In genomic region chr8:94179713-94180560, GRCm38 (mm10) we compare ENCODE assay signal across 8 mouse cellular contexts. TPM values are rescaled to one million over a fixed set of nuclear protein-coding genes. Genes with fewer than 3 reads are reported as not detected.
DNase-seq lines count a peak whose midpoint lies in the region; ATAC-seq and TF ChIP-seq lines count a peak whose summit lies in the region.

No protein-coding gene starts in this region.

- WGBS in heart, embryonic 15.5 days, result 6% methylated on average over 25 of the region's 25 CpGs
- 4% methylated on average over 25 of the region's 25 CpGs for WGBS in limb, embryonic 11.5 days

- H3K9me3 ChIP-seq in heart, embryonic 15.5 days (replicated peaks), result no peaks in the 10 kb centered on the region
- H3K9me3 ChIP-seq in limb, embryonic 11.5 days (ENCODE audit: control insufficient read depth, low read length), result no peaks in the 10 kb centered on the region

- peak overlapping the region; percentile 23 for H3ac ChIP-seq in myocyte (ENCODE audit: control insufficient read depth, insufficient read length)

- H3K4me1 ChIP-seq in bone marrow macrophage, adult 2 months (ENCODE audit: control insufficient read depth, insufficient read depth, low read length), result peaks cover 24% of the 10 kb centered on the region
- H3K4me1 ChIP-seq in heart, embryonic 15.5 days (replicated peaks), result peaks cover 28% of the 10 kb centered on the region
- peaks cover 15% of the 10 kb centered on the region; the same call in 1 of the 2 replicates for H3K4me1 ChIP-seq in limb, embryonic 11.5 days (ENCODE audit: control insufficient read depth, insufficient read depth, low read length)

- H3K36me3 ChIP-seq in heart, embryonic 15.5 days, result no peaks in the 10 kb centered on the region
- H3K36me3 ChIP-seq in limb, embryonic 11.5 days (ENCODE audit: control insufficient read depth, insufficient read depth, low read length), result no peaks in the 10 kb centered on the region
- H3K36me3 ChIP-seq in myocyte (ENCODE audit: control insufficient read depth, insufficient read depth), result no peaks in the 10 kb centered on the region

- no peak for TF ChIP-seq POLR2A in bone marrow macrophage, adult 2 months (IDR thresholded peaks at IDR 0.05; ENCODE audit: borderline replicate concordance, low read depth, low read length)
- peak; percentile 40 for TF ChIP-seq POLR2A in myocyte (IDR thresholded peaks at IDR 0.05; ENCODE audit: insufficient read length, low read depth)

- ATAC-seq in heart, embryonic 15.5 days (replicated peaks; ENCODE audit: insufficient number of reproducible peaks, insufficient read depth, low FRiP score, low read depth), result no peak
- no peak for ATAC-seq in limb, embryonic 11.5 days (ENCODE audit: insufficient number of reproducible peaks, low FRiP score, low TSS enrichment, low read depth)

- peak overlapping the region; percentile 74 for H3K9ac ChIP-seq in heart, embryonic 15.5 days
- peak overlapping the region; percentile 17; the same call in 1 of the 2 replicates for H3K9ac ChIP-seq in limb, embryonic 11.5 days (ENCODE audit: low read length)

- H3K4me2 ChIP-seq in heart, embryonic 15.5 days, result peak overlapping the region; percentile 81
- H3K4me2 ChIP-seq in limb, embryonic 11.5 days (ENCODE audit: low read depth, severe bottlenecking), result peak overlapping the region; percentile 59; the same call in 1 of the 2 replicates
- H3K4me2 ChIP-seq in myocyte (ENCODE audit: low read depth), result peak overlapping the region; percentile 97

- H3K4me3 ChIP-seq in left cerebral cortex, adult 2 months, result peak overlapping the region; percentile 62
- H3K4me3 ChIP-seq in bone marrow macrophage, adult 2 months (ENCODE audit: insufficient read depth, low read length), result peak overlapping the region; percentile 85
- peak overlapping the region; percentile 64 for H3K4me3 ChIP-seq in heart, embryonic 15.5 days
- H3K4me3 ChIP-seq in limb, embryonic 11.5 days (ENCODE audit: low read depth, low read length), result peak overlapping the region; percentile 25
- peak overlapping the region; percentile 91 for H3K4me3 ChIP-seq in myocyte

- no peak for DNase-seq in left cerebral cortex, adult 2 months (ENCODE audit: extremely low spot score in 1 of 2, low spot score in 2 of 2)
- DNase-seq in left cerebral cortex, adult 11 months (ENCODE audit: low spot score), result no peak
- DNase-seq in limb, embryonic 11.5 days (ENCODE audit: low spot score), result peak; percentile 59
- no peak for DNase-seq in left cerebral cortex, postnatal 25 days (ENCODE audit: low spot score in 2 of 2)
- DNase-seq in testis, postnatal 10 days (ENCODE audit: low spot score), result no peak

- no peak for TF ChIP-seq CTCF in left cerebral cortex, adult 2 months (IDR thresholded peaks at IDR 0.05)
- no peak for TF ChIP-seq CTCF in bone marrow macrophage, adult 2 months (IDR thresholded peaks at IDR 0.05; ENCODE audit: low read depth, low read length)

- intact Hi-C loops in left cerebral cortex, adult 2 months (cut with DNase I), result no loop called here
- intact Hi-C loops in left cerebral cortex, postnatal 25 days (cut with DNase I), result no loop called here

- peaks cover 14% of the 10 kb centered on the region for H3K79me2 ChIP-seq in myocyte (ENCODE audit: control insufficient read depth, insufficient read depth)

- peak overlapping the region; percentile 95 for H3K27ac ChIP-seq in left cerebral cortex, adult 2 months
- H3K27ac ChIP-seq in bone marrow macrophage, adult 2 months (ENCODE audit: insufficient read depth, low read depth, low read length), result peak overlapping the region; percentile 96
- peak overlapping the region; percentile 93 for H3K27ac ChIP-seq in heart, embryonic 15.5 days
- no peak overlapping the region for H3K27ac ChIP-seq in limb, embryonic 11.5 days (replicated peaks; ENCODE audit: low read depth, low read length)

- peaks cover 63% of the 10 kb centered on the region for H3K27me3 ChIP-seq in heart, embryonic 15.5 days
- H3K27me3 ChIP-seq in limb, embryonic 11.5 days (ENCODE audit: control insufficient read depth, insufficient read depth, low read length), result peaks cover 70% of the 10 kb centered on the region
- H3K27me3 ChIP-seq in myocyte (ENCODE audit: control insufficient read depth, insufficient read depth, insufficient read length), result no peaks in the 10 kb centered on the region

TF ChIP-seq in myocyte, 11 proteins besides CTCF, POLR2A, EP300 and RAD21:
- TF ChIP-seq TCF12 (IDR thresholded peaks at IDR 0.05; ENCODE audit: insufficient read depth, poor library complexity, severe bottlenecking) (no peak), POLR2AphosphoS2 (IDR thresholded peaks at IDR 0.05; ENCODE audit: insufficient read length, low read depth) (peak; percentile 57)

RNA-seq across cellular contexts. Expression of gene Mt1, which starts 1.1 kb away (rescaled TPM):
- 100 to 1,000 TPM; 490 to 507 TPM for total RNA-seq in left cerebral cortex, adult 2 months (2021)
- polyA plus RNA-seq in bone marrow macrophage, adult 2 months (2012; ENCODE audit: insufficient read depth, insufficient read length, missing spikeins), result 218 and 271 TPM in 2 replicates
- 432 and 538 TPM in 2 replicates for polyA plus RNA-seq in heart, embryonic 15.5 days (2015; fragmentation: Nextera tagmentation; extraction: Ambion mirVana)
- 81.4 and 82.2 TPM in 2 replicates for polyA plus RNA-seq in limb, embryonic 11.5 days (2014; fragmentation: Nextera tagmentation; extraction: Ambion mirVana)
- polyA plus RNA-seq in myocyte (2012; fragmentation: generic; extraction: Trizol), result 1,165 TPM
- total RNA-seq in left cerebral cortex, postnatal 25 days (2021), result 100 to 1,000 TPM; 501 to 574 TPM

RNA-seq across cellular contexts. Expression of gene Mt2, which starts 7.5 kb away (rescaled TPM):
- total RNA-seq in left cerebral cortex, adult 2 months (2021), result 100 to 1,000 TPM; 384 to 423 TPM
- polyA plus RNA-seq in bone marrow macrophage, adult 2 months (2012; ENCODE audit: insufficient read depth, insufficient read length, missing spikeins), result 9.4 and 11.8 TPM in 2 replicates
- polyA plus RNA-seq in heart, embryonic 15.5 days (2015; fragmentation: Nextera tagmentation; extraction: Ambion mirVana), result 47.8 and 51.2 TPM in 2 replicates
- 21.7 and 23.2 TPM in 2 replicates for polyA plus RNA-seq in limb, embryonic 11.5 days (2014; fragmentation: Nextera tagmentation; extraction: Ambion mirVana)
- polyA plus RNA-seq in myocyte (2012; fragmentation: generic; extraction: Trizol), result 699 TPM
- total RNA-seq in left cerebral cortex, postnatal 25 days (2021), result 100 to 1,000 TPM; 386 to 457 TPM

RNA-seq across cellular contexts. Expression of gene Mt3, which starts 27.5 kb away (rescaled TPM):
- total RNA-seq in left cerebral cortex, adult 2 months (2021), result 100 to 1,000 TPM; 848 to 875 TPM
- polyA plus RNA-seq in bone marrow macrophage, adult 2 months (2012; ENCODE audit: insufficient read depth, insufficient read length, missing spikeins), result not detected in 2 replicates
- polyA plus RNA-seq in heart, embryonic 15.5 days (2015; fragmentation: Nextera tagmentation; extraction: Ambion mirVana), result 56.5 and 69.8 TPM in 2 replicates
- polyA plus RNA-seq in limb, embryonic 11.5 days (2014; fragmentation: Nextera tagmentation; extraction: Ambion mirVana), result 0.61 TPM in 1 of 2 replicates, not detected in the other
- polyA plus RNA-seq in myocyte (2012; fragmentation: generic; extraction: Trizol), result 0.32 TPM
- 100 to 1,000 TPM; 827 to 906 TPM for total RNA-seq in left cerebral cortex, postnatal 25 days (2021)

RNA-seq across cellular contexts. Expression of gene Nup93, which starts 34.4 kb away (rescaled TPM):
- 10 to 100 TPM; 48.7 to 51.4 TPM for total RNA-seq in left cerebral cortex, adult 2 months (2021)
- 21.4 and 23.7 TPM in 2 replicates for polyA plus RNA-seq in bone marrow macrophage, adult 2 months (2012; ENCODE audit: insufficient read depth, insufficient read length, missing spikeins)
- polyA plus RNA-seq in heart, embryonic 15.5 days (2015; fragmentation: Nextera tagmentation; extraction: Ambion mirVana), result 51.6 and 60.7 TPM in 2 replicates
- 128 and 135 TPM in 2 replicates for polyA plus RNA-seq in limb, embryonic 11.5 days (2014; fragmentation: Nextera tagmentation; extraction: Ambion mirVana)
- polyA plus RNA-seq in myocyte (2012; fragmentation: generic; extraction: Trizol), result 38.1 TPM
- total RNA-seq in left cerebral cortex, postnatal 25 days (2021), result 10 to 100 TPM; 40.7 to 62.8 TPM

RNA-seq across cellular contexts. Expression of gene Mt4, which starts 42.9 kb away (rescaled TPM):
- not detected for total RNA-seq in left cerebral cortex, adult 2 months (2021)
- not detected in 2 replicates for polyA plus RNA-seq in bone marrow macrophage, adult 2 months (2012; ENCODE audit: insufficient read depth, insufficient read length, missing spikeins)
- polyA plus RNA-seq in heart, embryonic 15.5 days (2015; fragmentation: Nextera tagmentation; extraction: Ambion mirVana), result not detected in 2 replicates
- not detected in 2 replicates for polyA plus RNA-seq in limb, embryonic 11.5 days (2014; fragmentation: Nextera tagmentation; extraction: Ambion mirVana)
- polyA plus RNA-seq in myocyte (2012; fragmentation: generic; extraction: Trizol), result not detected
- total RNA-seq in left cerebral cortex, postnatal 25 days (2021), result not detected

Comparison
In these comparisons a context has a peak if more than half of its experiments do, and no peak if none do; other contexts are left out.
1. H3K4me3 ChIP-seq: peak in every context shown above with its lines; median percentile 91 in myocyte; 85 in bone marrow macrophage, adult 2 months; 64 in heart, embryonic 15.5 days; 62 in left cerebral cortex, adult 2 months; 25 in limb, embryonic 11.5 days.
2. RNA of gene Mt2, which starts 7.5 kb away (polyA plus RNA-seq): 699 TPM in myocyte (single experiment); 47.8 to 51.2 TPM in heart, embryonic 15.5 days, 21.7 to 23.2 TPM in limb, embryonic 11.5 days and 9.4 to 11.8 TPM in bone marrow macrophage, adult 2 months; every median in the first group is over 10 times any median in the second.
3. RNA of gene Mt3, which starts 27.5 kb away (polyA plus RNA-seq): 56.5 to 69.8 TPM in heart, embryonic 15.5 days; 0.61 TPM in limb, embryonic 11.5 days, 0.32 TPM in myocyte (single experiment) and not detected in bone marrow macrophage, adult 2 months; every median in the first group is over 10 times any median in the second.
4. Peak in every context shown above with its lines, with median percentiles within 50 percentile points of each other: H3K4me2 ChIP-seq.